Mouse (Mus musculus) limb, embryonic 12.5 days (tissue): ENCODE data around the gene Pdlim7. TPM values are rescaled to one million over a fixed set of nuclear protein-coding genes. Genes with fewer than 3 reads are reported as not detected.

Experiments
- ATAC-seq: fragments of 200-750 bp; cut with Nextera tagmentation; 2 replicates; pipeline ENCODE4 v1.8.0; 2017; ENCODE audit warnings: low read depth, moderate TSS enrichment; ENCODE audit not compliant: insufficient number of reproducible peaks, insufficient read depth, low FRiP score, low TSS enrichment
- H3K27ac ChIP-seq: fragments of 300-500 bp; sonication (generic); 2 replicates; pipeline ENCODE4 v1.5.1; 2016; ENCODE audit warnings: mild to moderate bottlenecking, moderate library complexity
- H3K27me3 ChIP-seq: fragments of 300-500 bp; sonication (generic); 2 replicates; pipeline ENCODE4 v1.6.1; 2016; ENCODE audit warnings: mild to moderate bottlenecking, moderate library complexity
- H3K36me3 ChIP-seq: fragments of 300-500 bp; sonication (generic); 2 replicates; pipeline ENCODE4 v1.6.1; 2016; ENCODE audit warnings: mild to moderate bottlenecking, moderate library complexity
- H3K4me1 ChIP-seq: fragments of 300-500 bp; sonication (generic); replicated peaks from 2 replicates; pipeline ENCODE4 v1.6.1; 2016
- H3K4me2 ChIP-seq: fragments of 300-500 bp; sonication (generic); 2 replicates; pipeline ENCODE4 v1.6.1; 2016; ENCODE audit warnings: mild to moderate bottlenecking, moderate library complexity
- H3K4me3 ChIP-seq: fragments of 300-500 bp; sonication (generic); replicated peaks from 2 replicates; pipeline ENCODE4 v1.5.1; 2016; ENCODE audit warnings: mild to moderate bottlenecking
- H3K9ac ChIP-seq: fragments of 300-500 bp; sonication (generic); replicated peaks from 2 replicates; pipeline ENCODE4 v1.6.1; 2016; ENCODE audit warnings: mild to moderate bottlenecking, moderate library complexity
- H3K9me3 ChIP-seq: fragments of 300-500 bp; sonication (generic); 2 replicates; pipeline ENCODE4 v1.6.1; 2016; ENCODE audit warnings: mild to moderate bottlenecking, moderate library complexity
- WGBS: fragments of 180-500 bp; shearing (Covaris S2); methylation state at CpG from one replicate; pipeline ENCODE4 v1.1.7; 2016; 5-methylcytosine and 5-hydroxymethylcytosine counted together
- polyA plus RNA-seq: library from polyadenylated mRNA; unstranded; fragments of >200 nt; fragmentation: Nextera tagmentation; extraction: Ambion mirVana; gene quantifications from 2 replicates; pipeline ENCODE4 v1.2.1, GENCODE M21; 2016

Pdlim7 gene
- polyA plus RNA-seq, 1 experiment from 2014 or later: 158 TPM

GRCm38 (mm10) chr13:55484520-55485088 lies 28.9 kb downstream of the Pdlim7 start:
- Histone ChIP-seq H3K36me3 (peaks cover 57% of the 10 kb centered on the region), H3K9me3 (no peaks in the 10 kb centered on the region), H3K4me2 (peak overlapping the region; percentile 80), H3K4me3 (peak overlapping the region; percentile 99), H3K4me1 (peaks cover 45% of the 10 kb centered on the region), H3K27ac (peak overlapping the region; percentile 8; the same call in 1 of the 2 replicates), H3K27me3 (no peaks in the 10 kb centered on the region), H3K9ac (peak overlapping the region; percentile 2)
- no peak for ATAC-seq
- WGBS: 26% methylated on average over 7 of the region's 7 CpGs

GRCm38 (mm10) chr13:55483593-55483992 lies 29.9 kb downstream of the Pdlim7 start:
- WGBS: 64% methylated on average over 15 of the region's 15 CpGs
- peak overlapping the region; percentile 80; the same call in 1 of the 2 replicates for H3K4me2 ChIP-seq
- peaks cover 45% of the 10 kb centered on the region for H3K4me1 ChIP-seq
- no peaks in the 10 kb centered on the region for H3K27me3 ChIP-seq
- peak overlapping the region; percentile 3; the same call in 1 of the 2 replicates for H3K4me3 ChIP-seq
- peaks cover 67% of the 10 kb centered on the region for H3K36me3 ChIP-seq
- H3K27ac ChIP-seq: 0 out of 2 replicates have a peak overlapping the region, but pooled peaks have one; percentile 17
- no peak for ATAC-seq
- peak overlapping the region; percentile 31; the same call in 1 of the 2 replicates for H3K9ac ChIP-seq
- H3K9me3 ChIP-seq: no peaks in the 10 kb centered on the region

GRCm38 (mm10) chr13:55483071-55483470 lies 30.4 kb downstream of the Pdlim7 start:
- H3K27me3 ChIP-seq: no peaks in the 10 kb centered on the region
- H3K4me2 ChIP-seq: peak overlapping the region; percentile 80; the same call in 1 of the 2 replicates
- peak overlapping the region; percentile 3; the same call in 1 of the 2 replicates for H3K4me3 ChIP-seq
- ATAC-seq: no peak
- H3K4me1 ChIP-seq: peaks cover 41% of the 10 kb centered on the region
- no peaks in the 10 kb centered on the region for H3K9me3 ChIP-seq
- H3K9ac ChIP-seq: peak overlapping the region; percentile 31; the same call in 1 of the 2 replicates
- 0 out of 2 replicates have a peak overlapping the region, but pooled peaks have one; percentile 17 for H3K27ac ChIP-seq
- 53% methylated on average over 9 of the region's 9 CpGs for WGBS
- H3K36me3 ChIP-seq: peaks cover 70% of the 10 kb centered on the region

GRCm38 (mm10) chr13:55482542-55482941 lies 30.9 kb downstream of the Pdlim7 start:
- H3K4me1 ChIP-seq: peaks cover 40% of the 10 kb centered on the region
- no peak for ATAC-seq
- 81% methylated on average over 7 of the region's 7 CpGs for WGBS
- no peak overlapping the region for H3K4me3 ChIP-seq
- H3K9ac ChIP-seq: no peak overlapping the region
- H3K36me3 ChIP-seq: peaks cover 75% of the 10 kb centered on the region
- H3K27me3 ChIP-seq: no peaks in the 10 kb centered on the region
- no peak overlapping the region for H3K27ac ChIP-seq
- H3K4me2 ChIP-seq: no peak overlapping the region
- no peaks in the 10 kb centered on the region for H3K9me3 ChIP-seq

GRCm38 (mm10) chr13:55479929-55480328 lies 33.5 kb downstream of the Pdlim7 start:
- no peaks in the 10 kb centered on the region for H3K9me3 ChIP-seq
- no peak overlapping the region for H3K4me2 ChIP-seq
- peaks cover 26% of the 10 kb centered on the region for H3K4me1 ChIP-seq
- no peaks in the 10 kb centered on the region for H3K27me3 ChIP-seq
- peaks cover 87% of the 10 kb centered on the region for H3K36me3 ChIP-seq
- H3K9ac ChIP-seq: no peak overlapping the region
- no peak overlapping the region for H3K27ac ChIP-seq
- no peak overlapping the region for H3K4me3 ChIP-seq
- no peak for ATAC-seq

- H3K9ac ChIP-seq: no peak overlapping the region
- H3K4me2 ChIP-seq: no peak overlapping the region
- no peak overlapping the region for H3K27ac ChIP-seq
- no peaks in the 10 kb centered on the region for H3K9me3 ChIP-seq
- H3K4me1 ChIP-seq: peaks cover 25% of the 10 kb centered on the region
- H3K36me3 ChIP-seq: peaks cover 96% of the 10 kb centered on the region
- WGBS: 86% methylated on average over 7 of the region's 7 CpGs
- ATAC-seq: no peak
- no peaks in the 10 kb centered on the region for H3K27me3 ChIP-seq
- no peak overlapping the region for H3K4me3 ChIP-seq
Observed at GRCm38 (mm10) chr13:55479008-55479407, 34.5 kb downstream of the Pdlim7 start.

- Histone ChIP-seq H3K4me3 (no peak overlapping the region), H3K9ac (no peak overlapping the region), H3K9me3 (no peaks in the 10 kb centered on the region), H3K27ac (no peak overlapping the region), H3K27me3 (no peaks in the 10 kb centered on the region), H3K36me3 (peaks cover 93% of the 10 kb centered on the region), H3K4me1 (peaks cover 25% of the 10 kb centered on the region), H3K4me2 (no peak overlapping the region)
- WGBS: 51% methylated on average over 5 of the region's 5 CpGs
- ATAC-seq: no peak
Observed at GRCm38 (mm10) chr13:55478036-55478435, 35.4 kb downstream of the Pdlim7 start.

- Histone ChIP-seq H3K9ac (no peak overlapping the region), H3K4me2 (no peak overlapping the region), H3K27me3 (no peaks in the 10 kb centered on the region), H3K4me1 (peaks cover 29% of the 10 kb centered on the region), H3K9me3 (no peaks in the 10 kb centered on the region), H3K27ac (no peak overlapping the region), H3K4me3 (no peak overlapping the region), H3K36me3 (peaks cover 87% of the 10 kb centered on the region)
- 61% methylated on average over 16 of the region's 16 CpGs for WGBS
- ATAC-seq: no peak
Observed at GRCm38 (mm10) chr13:55477492-55477891, 36.0 kb downstream of the Pdlim7 start.

GRCm38 (mm10) chr13:55476256-55476655 lies 37.2 kb downstream of the Pdlim7 start:
- H3K4me2 ChIP-seq: no peak overlapping the region
- H3K9ac ChIP-seq: no peak overlapping the region
- no peak overlapping the region for H3K27ac ChIP-seq
- H3K9me3 ChIP-seq: no peaks in the 10 kb centered on the region
- H3K27me3 ChIP-seq: no peaks in the 10 kb centered on the region
- peaks cover 30% of the 10 kb centered on the region for H3K4me1 ChIP-seq
- 85% methylated on average over 8 of the region's 8 CpGs for WGBS
- ATAC-seq: no peak
- H3K36me3 ChIP-seq: peaks cover 75% of the 10 kb centered on the region
- H3K4me3 ChIP-seq: no peak overlapping the region

- no peaks in the 10 kb centered on the region for H3K9me3 ChIP-seq
- H3K36me3 ChIP-seq: peaks cover 70% of the 10 kb centered on the region
- H3K27me3 ChIP-seq: no peaks in the 10 kb centered on the region
- no peak overlapping the region for H3K4me2 ChIP-seq
- 91% methylated on average over 5 of the region's 5 CpGs for WGBS
- no peak for ATAC-seq
- peaks cover 35% of the 10 kb centered on the region for H3K4me1 ChIP-seq
- H3K27ac ChIP-seq: no peak overlapping the region
- no peak overlapping the region for H3K4me3 ChIP-seq
- no peak overlapping the region for H3K9ac ChIP-seq
Observed at GRCm38 (mm10) chr13:55475750-55476149, 37.7 kb downstream of the Pdlim7 start.

GRCm38 (mm10) chr13:55474621-55475069 lies 38.8 kb downstream of the Pdlim7 start:
- Histone ChIP-seq H3K4me1 (peaks cover 36% of the 10 kb centered on the region), H3K4me3 (no peak overlapping the region), H3K9ac (no peak overlapping the region), H3K27ac (0 out of 2 replicates have a peak overlapping the region, but pooled peaks have one; percentile 29), H3K4me2 (no peak overlapping the region), H3K27me3 (no peaks in the 10 kb centered on the region), H3K36me3 (peaks cover 59% of the 10 kb centered on the region), H3K9me3 (no peaks in the 10 kb centered on the region)
- WGBS: 57% methylated on average over 5 of the region's 5 CpGs
- no peak for ATAC-seq
